Mouse (Mus musculus) kidney, adult 2 months (tissue): ENCODE data around the gene Pidd1. TPM values are rescaled to one million over a fixed set of nuclear protein-coding genes. Genes with fewer than 3 reads are reported as not detected.

ENCODE experiments used
- DNase-seq: peaks from one replicate; pipeline ENCODE4 v3.0.0; 2021
- H3K27ac ChIP-seq: fragments of 200-500 bp; 2 replicates; pipeline ENCODE4 v1.5.1; 2012; ENCODE audit warnings: low read depth, low read length, control low read depth, inconsistent platforms; ENCODE audit not compliant: insufficient read depth
- H3K27me3 ChIP-seq: fragments of 200-500 bp; replicated peaks from 2 replicates; pipeline ENCODE4 v1.6.1; 2012; ENCODE audit warnings: mild to moderate bottlenecking, moderate library complexity, low read length, inconsistent platforms; ENCODE audit not compliant: control insufficient read depth, insufficient read depth
- H3K36me3 ChIP-seq: fragments of 200-500 bp; 2 replicates; pipeline ENCODE4 v1.6.1; 2012; ENCODE audit warnings: mild to moderate bottlenecking, moderate library complexity, low read length, inconsistent platforms; ENCODE audit not compliant: control insufficient read depth, insufficient read depth
- H3K4me1 ChIP-seq: fragments of 200-500 bp; 2 replicates; pipeline ENCODE4 v1.6.1; 2011; ENCODE audit warnings: low read length; ENCODE audit not compliant: control insufficient read depth, insufficient read depth
- H3K4me3 ChIP-seq: fragments of 200-500 bp; 2 replicates; pipeline ENCODE4 v1.5.1; 2011; ENCODE audit warnings: mild to moderate bottlenecking, low read depth, low read length, control low read depth; ENCODE audit not compliant: insufficient read depth
- CTCF ChIP-seq: fragments of 200-500 bp; conservative IDR thresholded peaks from 2 replicates; pipeline ENCODE4 v1.5.1; 2011; ENCODE audit warnings: low read depth, mild to moderate bottlenecking, control low read depth, low read length, moderate library complexity, mixed read lengths; ENCODE audit not compliant: insufficient read depth, insufficient read length
- POLR2A ChIP-seq: fragments of 200-500 bp; IDR thresholded peaks from one replicate; pipeline ENCODE4 v1.6.1; 2011; ENCODE audit warnings: low read depth, low read length, control low read depth
- WGBS: fragments of 180-500 bp; shearing (Covaris S2); methylation state at CpG from one replicate; pipeline ENCODE4 v1.1.7; 2018; 5-methylcytosine and 5-hydroxymethylcytosine counted together
- polyA plus RNA-seq: library from polyadenylated mRNA; depleted of rRNA; stranded (reverse); fragments of >200 nt; gene quantifications from 2 replicates; pipeline ENCODE4 v1.2.3, GENCODE M21; 2012

Pidd1 gene
- polyA plus RNA-seq, 1 experiment: 4.5 TPM

GRCm38 (mm10) chr7:141457236-141457635 lies 13.4 kb upstream of the Pidd1 start:
- no peak for DNase-seq
- Histone ChIP-seq H3K27me3 (no peaks in the 10 kb centered on the region), H3K36me3 (no peaks in the 10 kb centered on the region), H3K4me3 (no peak overlapping the region), H3K4me1 (peaks cover 12% of the 10 kb centered on the region), H3K27ac (no peak overlapping the region)
- TF ChIP-seq CTCF (no peak), POLR2A (no peak)
- WGBS: 94% methylated on average over 14 of the region's 14 CpGs

GRCm38 (mm10) chr7:141456739-141457138 lies 12.9 kb upstream of the Pidd1 start:
- no peak overlapping the region for H3K4me3 ChIP-seq
- H3K27me3 ChIP-seq: no peaks in the 10 kb centered on the region
- 68% methylated on average over 6 of the region's 6 CpGs for WGBS
- TF ChIP-seq POLR2A (no peak), CTCF (no peak)
- peaks cover 12% of the 10 kb centered on the region for H3K4me1 ChIP-seq
- H3K27ac ChIP-seq: peak overlapping the region; percentile 93
- no peaks in the 10 kb centered on the region for H3K36me3 ChIP-seq
- no peak for DNase-seq

- under 1% methylated on average over 23 of the region's 23 CpGs for WGBS
- Histone ChIP-seq H3K27me3 (no peaks in the 10 kb centered on the region), H3K4me3 (peak overlapping the region; percentile 97), H3K4me1 (peaks cover 12% of the 10 kb centered on the region), H3K36me3 (no peaks in the 10 kb centered on the region), H3K27ac (peak overlapping the region; percentile 93)
- TF ChIP-seq POLR2A (no peak), CTCF (no peak)
- DNase-seq: peak; percentile 95
These were observed 11.9 kb upstream of the Pidd1 start for GRCm38 (mm10) chr7:141455610-141456314.

- peak within 1 kb of the TSS; percentile 93 for H3K27ac ChIP-seq
- H3K4me1 ChIP-seq: peaks cover 12% of the 10 kb centered on the region
- TF ChIP-seq CTCF (no peak), POLR2A (peak; percentile 90)
- under 1% methylated on average over 45 of the region's 45 CpGs for WGBS
- peak; percentile 97 for DNase-seq
- no peaks in the 10 kb centered on the region for H3K36me3 ChIP-seq
- H3K27me3 ChIP-seq: no peaks in the 10 kb centered on the region
- H3K4me3 ChIP-seq: peak within 1 kb of the TSS; percentile 97
These were observed 11.2 kb upstream of the Pidd1 start, which contains the start of gene Pnpla2 for GRCm38 (mm10) chr7:141454967-141455551. Pnpla2 (plus strand) TSS chr7:141455198.

- Histone ChIP-seq H3K27me3 (no peaks in the 10 kb centered on the region), H3K4me1 (peaks cover 13% of the 10 kb centered on the region), H3K4me3 (no peak overlapping the region), H3K27ac (no peak overlapping the region), H3K36me3 (peaks cover 1% of the 10 kb centered on the region; the same call in 1 of the 2 replicates)
- TF ChIP-seq CTCF (no peak), POLR2A (no peak)
- WGBS: 78% methylated on average over 2 of the region's 2 CpGs
- DNase-seq: no peak
These were observed 9.8 kb upstream of the Pidd1 start for GRCm38 (mm10) chr7:141453636-141454035.

GRCm38 (mm10) chr7:141451928-141452327 lies 8.1 kb upstream of the Pidd1 start:
- peaks cover 14% of the 10 kb centered on the region for H3K4me1 ChIP-seq
- TF ChIP-seq POLR2A: no peak
- TF ChIP-seq CTCF: no peak
- H3K27me3 ChIP-seq: no peaks in the 10 kb centered on the region
- H3K4me3 ChIP-seq: no peak overlapping the region
- no peak overlapping the region for H3K27ac ChIP-seq
- peaks cover 2% of the 10 kb centered on the region; the same call in 1 of the 2 replicates for H3K36me3 ChIP-seq
- DNase-seq: no peak
